Mouse (Mus musculus) hindbrain, postnatal 0 days (tissue): ENCODE results near the gene Nrm. TPM values are rescaled to one million over a fixed set of nuclear protein-coding genes. Genes with fewer than 3 reads are reported as not detected.
A peak's percentile ranks its signal among the peaks of the same experiment; 100 is the strongest.

Experiments
- ATAC-seq: fragments of 200-750 bp; cut with Nextera tagmentation; 2 replicates; pipeline ENCODE4 v1.8.0; 2017; ENCODE audit warnings: mild to moderate bottlenecking, moderate TSS enrichment, moderate library complexity
- DNase-seq: peaks from one replicate; pipeline ENCODE4 v3.0.0-alpha.2; 2015; ENCODE audit warnings: low spot score
- H3K27ac ChIP-seq: fragments of 300-500 bp; sonication (generic); 2 replicates; pipeline ENCODE4 v1.5.1; 2014; ENCODE audit warnings: mild to moderate bottlenecking
- H3K27me3 ChIP-seq: fragments of 300-500 bp; sonication (generic); 2 replicates; pipeline ENCODE4 v1.6.1; 2014; ENCODE audit warnings: low read length, mixed read lengths; ENCODE audit not compliant: insufficient read depth
- H3K36me3 ChIP-seq: fragments of 300-500 bp; sonication (generic); 2 replicates; pipeline ENCODE4 v1.6.1; 2014; ENCODE audit warnings: low read length, mixed read lengths; ENCODE audit not compliant: insufficient read depth
- H3K4me1 ChIP-seq: fragments of 300-500 bp; sonication (generic); 2 replicates; pipeline ENCODE4 v1.6.1; 2014; ENCODE audit warnings: antibody characterized with exemption, low read length, mixed read lengths; ENCODE audit not compliant: insufficient read depth
- H3K4me2 ChIP-seq: fragments of 300-500 bp; sonication (generic); 2 replicates; pipeline ENCODE4 v1.6.1; 2014; ENCODE audit warnings: low read depth, mild to moderate bottlenecking, low read length, moderate library complexity, mixed read lengths
- H3K4me3 ChIP-seq: fragments of 300-500 bp; sonication (generic); 2 replicates; pipeline ENCODE4 v1.5.1; 2014; ENCODE audit warnings: low read length
- H3K9ac ChIP-seq: fragments of 300-500 bp; sonication (generic); replicated peaks from 2 replicates; pipeline ENCODE4 v1.6.1; 2014; ENCODE audit warnings: mild to moderate bottlenecking, low read length, moderate library complexity, mixed read lengths
- H3K9me3 ChIP-seq: fragments of 300-500 bp; sonication (generic); 2 replicates; pipeline ENCODE4 v1.6.1; 2016; ENCODE audit warnings: low read length, mixed read lengths
- CTCF ChIP-seq: IDR thresholded peaks from 2 replicates; pipeline ENCODE4 v1.5.1; 2016; ENCODE audit warnings: antibody characterized with exemption, control low read depth, low read depth
- WGBS: fragments of 180-500 bp; shearing (Covaris S2); extraction: QIAGEN DNeasy Blood & Tissue Kit; methylation state at CpG from one replicate; pipeline ENCODE4 v1.1.7; 2014; 5-methylcytosine and 5-hydroxymethylcytosine counted together
- polyA plus RNA-seq: library from polyadenylated mRNA; unstranded; fragments of >200 nt; fragmentation: Nextera tagmentation; extraction: Ambion mirVana; gene quantifications from 2 replicates; pipeline ENCODE4 v1.2.1, GENCODE M21; 2015
- total RNA-seq: library from RNA; depleted of rRNA; stranded (reverse); fragments of >200 nt; gene quantifications from 2 replicates; pipeline ENCODE4 v1.2.3, GENCODE M21; 2014

Nrm gene
- total and polyA plus RNA-seq, 2 experiments from 2014 or later: 24.6 to 27.2 TPM

DNA sequence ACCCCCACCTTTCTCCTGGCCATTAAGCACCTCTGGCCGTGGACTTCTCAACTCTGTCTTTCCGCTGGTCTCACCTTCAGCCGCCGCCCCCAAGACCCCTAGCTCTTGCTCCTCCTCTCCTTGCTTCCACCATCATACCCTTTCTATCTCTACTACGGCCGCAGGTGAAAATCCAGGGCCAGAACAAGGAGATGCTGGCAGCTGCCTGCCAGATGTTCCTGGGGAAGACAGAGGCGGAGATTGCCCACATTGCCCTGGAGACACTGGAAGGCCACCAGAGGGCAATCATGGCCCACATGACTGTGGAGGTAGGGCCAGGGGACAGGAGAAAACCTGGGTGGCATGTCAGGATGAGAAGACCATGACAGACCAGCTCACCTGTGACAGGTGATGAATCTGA is 36.7 kb upstream of the Nrm start:
- DNase-seq (no peak), ATAC-seq (no peak)
- Histone ChIP-seq H3K36me3 (0 out of 2 replicates have a peak, but pooled peaks cover 5% of the 10 kb centered on the region), H3K4me3 (peak overlapping the region; percentile 70), H3K27me3 (no peaks in the 10 kb centered on the region), H3K9me3 (no peaks in the 10 kb centered on the region), H3K27ac (0 out of 2 replicates have a peak overlapping the region, but pooled peaks have one; percentile 82), H3K4me2 (peak overlapping the region; percentile 91), H3K9ac (peak overlapping the region; percentile 77; the same call in 1 of the 2 replicates), H3K4me1 (peaks cover 4% of the 10 kb centered on the region)
- 69% methylated on average over 7 of the region's 7 CpGs for WGBS
- TF ChIP-seq CTCF: peak; percentile 47

DNA sequence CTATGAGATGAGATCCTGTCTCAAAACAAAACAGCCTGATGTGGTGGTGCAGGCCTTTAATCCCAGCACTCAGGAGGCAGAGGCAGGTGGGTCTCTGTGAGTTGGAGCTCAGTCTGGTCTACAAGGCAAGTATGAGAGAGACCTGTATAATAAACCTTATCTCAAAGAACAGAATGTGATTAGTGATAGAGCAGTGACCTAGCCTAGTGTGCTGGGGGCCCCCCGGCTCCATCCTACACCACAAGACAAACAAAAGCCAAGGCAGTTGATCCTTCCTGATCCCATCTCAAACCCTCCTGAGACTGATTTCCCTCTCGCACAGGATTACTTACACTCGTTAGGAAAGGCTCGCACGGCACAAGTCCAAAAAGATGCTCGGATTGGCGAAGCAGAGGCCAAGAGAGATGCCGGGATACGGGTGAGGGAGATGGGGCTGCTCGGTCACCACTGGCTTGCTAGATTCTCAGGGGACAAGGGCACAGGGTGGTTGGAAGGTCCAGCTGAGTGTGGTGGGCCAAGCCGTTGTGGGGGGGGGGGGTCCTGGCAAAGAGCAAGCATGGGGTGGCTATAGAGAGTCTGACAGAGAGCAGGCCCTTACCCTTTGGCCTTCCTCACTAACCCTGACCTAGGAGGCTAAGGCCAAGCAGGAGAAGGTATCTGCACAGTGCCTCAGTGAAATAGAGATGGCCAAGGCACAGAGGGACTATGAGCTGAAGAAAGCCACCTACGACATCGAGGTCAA is 35.8 kb upstream of the Nrm start:
- DNase-seq (no peak), ATAC-seq (no peak)
- no peak for TF ChIP-seq CTCF
- H3K9ac ChIP-seq: no peak overlapping the region
- H3K27me3 ChIP-seq: no peaks in the 10 kb centered on the region
- H3K9me3 ChIP-seq: no peaks in the 10 kb centered on the region
- H3K4me2 ChIP-seq: no peak overlapping the region
- peaks cover 4% of the 10 kb centered on the region for H3K4me1 ChIP-seq
- H3K4me3 ChIP-seq: no peak overlapping the region
- WGBS: 92% methylated on average over 13 of the region's 13 CpGs
- 0 out of 2 replicates have a peak, but pooled peaks cover 5% of the 10 kb centered on the region for H3K36me3 ChIP-seq
- H3K27ac ChIP-seq: no peak overlapping the region

DNA sequence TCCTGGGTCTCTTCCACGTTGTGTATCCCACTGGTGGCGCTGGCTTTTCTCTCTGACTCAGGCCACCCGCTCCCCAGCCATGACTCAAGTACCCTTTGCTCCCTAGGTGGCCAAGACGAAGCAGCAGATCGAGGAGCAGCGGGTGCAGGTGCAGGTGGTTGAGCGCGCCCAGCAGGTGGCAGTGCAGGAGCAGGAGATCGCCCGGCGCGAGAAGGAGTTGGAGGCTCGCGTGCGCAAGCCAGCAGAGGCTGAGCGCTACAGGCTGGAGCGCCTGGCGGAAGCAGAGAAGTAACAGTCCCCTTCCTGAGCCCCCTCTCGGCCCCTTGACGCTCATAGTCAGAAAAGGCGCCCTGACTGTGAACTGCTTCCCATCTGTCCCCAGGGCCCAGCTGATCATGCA is 31.4 kb upstream of the Nrm start:
- 3% methylated on average over 21 of the region's 21 CpGs for WGBS
- Histone ChIP-seq H3K9me3 (no peaks in the 10 kb centered on the region), H3K36me3 (peaks cover 20% of the 10 kb centered on the region), H3K27ac (no peak overlapping the region), H3K4me3 (no peak overlapping the region), H3K4me1 (peaks cover under 1% of the 10 kb centered on the region; the same call in 1 of the 2 replicates), H3K27me3 (no peaks in the 10 kb centered on the region), H3K4me2 (no peak overlapping the region), H3K9ac (no peak overlapping the region)
- DNase-seq (peak; percentile 87), ATAC-seq (peak; percentile 52)
- TF ChIP-seq CTCF: peak; percentile 91

DNA sequence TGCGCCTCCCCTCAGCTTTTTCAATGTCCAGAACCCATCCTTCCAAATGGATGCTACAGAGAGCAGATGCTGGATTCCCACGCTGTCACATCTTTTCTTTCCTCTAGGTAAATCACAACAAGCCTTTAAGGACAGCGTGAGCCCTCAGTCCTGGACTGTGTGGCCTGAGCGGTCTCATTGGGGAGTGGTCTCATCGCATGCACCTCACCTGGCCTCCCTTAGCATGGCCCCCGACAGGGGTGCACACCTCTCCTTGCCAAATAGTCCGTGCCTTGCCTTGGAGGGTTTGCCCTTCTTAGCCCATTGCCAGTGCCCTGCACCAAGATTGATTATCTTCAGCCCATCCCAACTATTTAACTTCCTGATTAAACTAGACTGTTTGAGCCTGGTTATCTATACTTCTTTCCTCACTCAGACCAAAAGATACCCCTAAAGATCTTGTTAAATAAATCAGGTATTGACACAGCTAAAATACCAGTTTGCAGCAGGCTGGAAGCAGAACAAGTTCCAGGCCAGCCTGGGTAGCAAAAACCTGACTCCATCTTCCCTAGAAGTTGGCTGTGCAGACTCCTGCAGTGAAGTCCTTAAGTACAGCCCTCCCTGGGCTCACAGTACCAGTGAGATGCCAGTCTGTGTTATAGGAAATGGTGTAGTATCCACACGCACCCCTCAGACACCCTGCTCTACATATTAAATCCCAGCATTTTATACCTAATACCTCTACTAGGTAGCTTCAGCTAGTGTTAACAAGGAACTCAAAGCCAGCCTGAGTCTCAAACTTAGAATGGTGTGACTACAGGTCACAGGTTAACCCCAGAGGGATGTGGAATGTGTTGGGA is 28.5 kb upstream of the Nrm start:
- no peak overlapping the region for H3K27ac ChIP-seq
- H3K36me3 ChIP-seq: peaks cover 28% of the 10 kb centered on the region
- no peaks in the 10 kb centered on the region for H3K27me3 ChIP-seq
- no peak for ATAC-seq
- H3K4me1 ChIP-seq: peaks cover 13% of the 10 kb centered on the region; the same call in 1 of the 2 replicates
- no peak overlapping the region for H3K4me2 ChIP-seq
- H3K4me3 ChIP-seq: no peak overlapping the region
- WGBS: 66% methylated on average over 8 of the region's 8 CpGs
- no peak for TF ChIP-seq CTCF
- H3K9me3 ChIP-seq: no peaks in the 10 kb centered on the region
- no peak overlapping the region for H3K9ac ChIP-seq
- peak; percentile 30 for DNase-seq

DNA sequence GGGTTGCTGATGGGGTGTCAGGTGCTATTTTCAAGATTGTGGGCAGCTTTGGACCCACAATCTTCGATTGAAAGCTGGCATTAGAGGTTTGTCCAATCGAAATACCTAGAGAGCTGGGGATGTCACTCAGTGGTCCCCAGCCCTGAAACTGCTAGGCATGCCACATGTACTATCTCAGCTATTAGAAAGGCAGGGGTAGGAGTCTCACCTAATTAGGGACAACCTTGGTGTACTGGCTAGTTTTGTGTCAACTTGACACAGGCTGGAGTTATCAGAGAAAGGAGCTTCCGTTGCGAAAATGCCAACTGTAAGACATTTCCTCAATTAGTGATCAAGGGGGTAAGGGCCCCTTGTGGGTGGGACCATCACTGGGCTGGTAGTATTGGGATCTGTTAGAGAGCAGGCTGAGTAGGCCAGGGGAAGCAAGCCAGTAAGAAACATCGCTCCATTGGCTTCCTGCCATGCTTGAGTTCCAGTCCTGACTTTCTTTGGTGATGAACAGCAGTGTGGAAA is 27.8 kb upstream of the Nrm start:
- no peak overlapping the region for H3K27ac ChIP-seq
- no peak overlapping the region for H3K9ac ChIP-seq
- WGBS: 20% methylated on average over 5 of the region's 5 CpGs
- H3K27me3 ChIP-seq: no peaks in the 10 kb centered on the region
- TF ChIP-seq CTCF: no peak
- no peak overlapping the region for H3K4me3 ChIP-seq
- ATAC-seq (no peak), DNase-seq (peak; percentile 27)
- peaks cover 13% of the 10 kb centered on the region; the same call in 1 of the 2 replicates for H3K4me1 ChIP-seq
- H3K9me3 ChIP-seq: no peaks in the 10 kb centered on the region
- H3K36me3 ChIP-seq: peaks cover 28% of the 10 kb centered on the region
- H3K4me2 ChIP-seq: no peak overlapping the region

DNA sequence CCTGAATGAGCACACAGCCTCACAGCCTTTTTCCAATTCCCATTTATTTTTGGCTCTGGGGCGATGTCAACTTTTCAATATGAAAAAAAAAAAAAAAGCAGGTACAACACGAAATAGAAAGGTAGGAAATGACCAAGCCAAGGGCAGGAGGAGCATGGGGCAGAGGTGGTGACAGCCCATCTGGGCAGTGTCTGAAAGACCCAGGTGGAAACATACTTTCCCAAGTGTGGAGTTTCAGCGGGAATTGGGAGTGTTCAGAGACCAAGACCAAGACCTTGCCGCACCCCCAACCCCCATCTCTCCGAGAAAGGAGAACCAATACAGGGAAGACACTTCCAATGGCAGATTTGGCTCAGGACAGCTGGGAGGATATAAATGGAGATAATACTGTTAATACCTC is 27.2 kb upstream of the Nrm start:
- H3K27ac ChIP-seq: no peak overlapping the region
- H3K4me3 ChIP-seq: no peak overlapping the region
- 55% methylated on average over 5 of the region's 5 CpGs for WGBS
- H3K36me3 ChIP-seq: peaks cover 28% of the 10 kb centered on the region
- H3K4me1 ChIP-seq: peaks cover 13% of the 10 kb centered on the region; the same call in 1 of the 2 replicates
- no peaks in the 10 kb centered on the region for H3K9me3 ChIP-seq
- no peak overlapping the region for H3K4me2 ChIP-seq
- no peak for TF ChIP-seq CTCF
- ATAC-seq (no peak), DNase-seq (no peak)
- no peaks in the 10 kb centered on the region for H3K27me3 ChIP-seq
- H3K9ac ChIP-seq: no peak overlapping the region
